Mouse (Mus musculus) layer of hippocampus, adult 18-20 months (tissue): ENCODE data around the gene Olfr71. TPM values are rescaled to one million over a fixed set of nuclear protein-coding genes. Genes with fewer than 3 reads are reported as not detected.

Experiments
- DNase-seq, 2 experiments: peaks; one replicate each; pipeline ENCODE4 v3.0.0; 2022; ENCODE audit warnings: low spot score in 2 of 2
- long read RNA-seq: library from polyadenylated mRNA; stranded (forward); transcript quantifications from one replicate; pipeline ENCODE4 v2.0.0, GENCODE M21; 2021
- total RNA-seq, 2 experiments: library from RNA; stranded (reverse); gene quantifications; 2 replicates each; pipeline ENCODE4 v1.2.3; 2021

Gene Olfr71
- not detected for total RNA-seq
- long read RNA-seq, result 0 reads

- DNase-seq, result no peak
Observed at GRCm38 (mm10) chr4:43709869-43710268, at the start of gene Olfr71. Olfr71 (minus strand) TSS chr4:43710255.

GRCm38 (mm10) chr4:43757213-43757612, 47.2 kb upstream of the Olfr71 start:
- DNase-seq, result no peak

- DNase-seq, result peak in 1 of 2 experiments; percentile 66
Observed at GRCm38 (mm10) chr4:43745187-43745586, 35.1 kb upstream of the Olfr71 start.

GRCm38 (mm10) chr4:43743099-43743498, 33.0 kb upstream of the Olfr71 start:
- DNase-seq, result no peak

- DNase-seq, result no peak
Observed at GRCm38 (mm10) chr4:43742637-43743036, 32.6 kb upstream of the Olfr71 start.

- no peak for DNase-seq
Observed at GRCm38 (mm10) chr4:43741526-43741925, 31.5 kb upstream of the Olfr71 start.

GRCm38 (mm10) chr4:43738989-43739674, 29.1 kb upstream of the Olfr71 start:
- no peak for DNase-seq

- no peak for DNase-seq
Observed at GRCm38 (mm10) chr4:43737144-43737543, 27.1 kb upstream of the Olfr71 start.

- no peak for DNase-seq
Observed at GRCm38 (mm10) chr4:43733186-43733585, 23.1 kb upstream of the Olfr71 start.

- no peak for DNase-seq
Observed at GRCm38 (mm10) chr4:43732171-43732570, 22.1 kb upstream of the Olfr71 start.

- no peak for DNase-seq
Observed at GRCm38 (mm10) chr4:43730750-43731297, 20.8 kb upstream of the Olfr71 start.

- no peak for DNase-seq
Observed at GRCm38 (mm10) chr4:43729794-43730550, 19.9 kb upstream of the Olfr71 start, which contains the start of gene Spaar. Spaar (plus strand) TSS chr4:43730034.

- DNase-seq, result no peak
Observed at GRCm38 (mm10) chr4:43729126-43729525, 19.1 kb upstream of the Olfr71 start.

GRCm38 (mm10) chr4:43728576-43728954, 18.5 kb upstream of the Olfr71 start:
- no peak for DNase-seq

- DNase-seq, result no peak
Observed at GRCm38 (mm10) chr4:43727718-43728575, 17.9 kb upstream of the Olfr71 start.

GRCm38 (mm10) chr4:43726995-43727394, 16.9 kb upstream of the Olfr71 start, which contains the start of gene Hrct1:
Hrct1 (plus strand) TSS chr4:43727188.
- DNase-seq, result no peak

GRCm38 (mm10) chr4:43726228-43726993, 16.4 kb upstream of the Olfr71 start:
- no peak for DNase-seq

- DNase-seq, result no peak
Observed at GRCm38 (mm10) chr4:43724764-43725163, 14.7 kb upstream of the Olfr71 start.

- DNase-seq, result peak in 1 of 2 experiments; percentile 69
Observed at GRCm38 (mm10) chr4:43722191-43722590, 12.1 kb upstream of the Olfr71 start.

- no peak for DNase-seq
Observed at GRCm38 (mm10) chr4:43720491-43721228, 10.6 kb upstream of the Olfr71 start.
